Mouse (Mus musculus): ENCODE measurements around the gene Mfsd4a. TPM values are rescaled to one million over a fixed set of nuclear protein-coding genes. Genes with fewer than 3 reads are reported as not detected.
A peak's percentile ranks its signal among the peaks of the same experiment; 100 is the strongest.

The Mfsd4a gene
- total and polyA plus RNA-seq, 2 experiments = 0.09 to 0.12 TPM

GRCm38 (mm10) chr1:132054387-132054786, 13.5 kb downstream of the Mfsd4a start:
- Histone ChIP-seq H3K4me1 (ENCODE audit: control insufficient read depth, insufficient read depth, low read length) (no peaks in the 10 kb centered on the region), H3K27ac (replicated peaks; ENCODE audit: insufficient read depth, low read depth, low read length) (no peak overlapping the region), H3K4me3 (ENCODE audit: insufficient read depth, low read depth, low read length) (no peak overlapping the region), H3K27me3 (ENCODE audit: control insufficient read depth, insufficient read depth, low read length) (no peaks in the 10 kb centered on the region), H3K79me2 (ENCODE audit: control insufficient read depth, insufficient read depth, low read length) (no peaks in the 10 kb centered on the region), H3K9ac (ENCODE audit: low read depth, low read length) (no peak overlapping the region), H3K36me3 (ENCODE audit: control insufficient read depth, insufficient read depth, low read length) (no peaks in the 10 kb centered on the region)
- 74% methylated on average over 3 of the region's 3 CpGs for WGBS
- no peak for TF ChIP-seq CTCF (IDR thresholded peaks at IDR 0.05; ENCODE audit: low read depth, low read length)
- no peak for TF ChIP-seq POLR2A (IDR thresholded peaks at IDR 0.05; ENCODE audit: extremely low read depth, insufficient read depth, low read length)
- DNase-seq (ENCODE audit: extremely low read depth, low read depth, low spot score) = no peak

GRCm38 (mm10) chr1:132051746-132052145, 16.1 kb downstream of the Mfsd4a start:
- Histone ChIP-seq H3K4me1 (ENCODE audit: control insufficient read depth, insufficient read depth, low read length) (no peaks in the 10 kb centered on the region), H3K79me2 (ENCODE audit: control insufficient read depth, insufficient read depth, low read length) (no peaks in the 10 kb centered on the region), H3K9ac (ENCODE audit: low read depth, low read length) (no peak overlapping the region), H3K27me3 (ENCODE audit: control insufficient read depth, insufficient read depth, low read length) (no peaks in the 10 kb centered on the region), H3K27ac (replicated peaks; ENCODE audit: insufficient read depth, low read depth, low read length) (no peak overlapping the region), H3K4me3 (ENCODE audit: insufficient read depth, low read depth, low read length) (no peak overlapping the region), H3K36me3 (ENCODE audit: control insufficient read depth, insufficient read depth, low read length) (no peaks in the 10 kb centered on the region)
- TF ChIP-seq POLR2A (IDR thresholded peaks at IDR 0.05; ENCODE audit: extremely low read depth, insufficient read depth, low read length) = no peak
- no peak for TF ChIP-seq CTCF (IDR thresholded peaks at IDR 0.05; ENCODE audit: low read depth, low read length)
- DNase-seq (ENCODE audit: extremely low read depth, low read depth, low spot score) = no peak
- WGBS = 63% methylated on average over 3 of the region's 3 CpGs

- no peaks in the 10 kb centered on the region for H3K27me3 ChIP-seq (ENCODE audit: control insufficient read depth, insufficient read depth, low read length)
- no peak overlapping the region for H3K9ac ChIP-seq (ENCODE audit: low read depth, low read length)
- H3K4me1 ChIP-seq (ENCODE audit: control insufficient read depth, insufficient read depth, low read length) = no peaks in the 10 kb centered on the region
- TF ChIP-seq CTCF (IDR thresholded peaks at IDR 0.05; ENCODE audit: low read depth, low read length) (peak; percentile 93), POLR2A (IDR thresholded peaks at IDR 0.05; ENCODE audit: extremely low read depth, insufficient read depth, low read length) (no peak)
- H3K36me3 ChIP-seq (ENCODE audit: control insufficient read depth, insufficient read depth, low read length) = no peaks in the 10 kb centered on the region
- no peak overlapping the region for H3K4me3 ChIP-seq (ENCODE audit: insufficient read depth, low read depth, low read length)
- 20% methylated on average over 15 of the region's 15 CpGs for WGBS
- H3K79me2 ChIP-seq (ENCODE audit: control insufficient read depth, insufficient read depth, low read length) = no peaks in the 10 kb centered on the region
- no peak overlapping the region for H3K27ac ChIP-seq (replicated peaks; ENCODE audit: insufficient read depth, low read depth, low read length)
- peak; percentile 15 for DNase-seq (ENCODE audit: extremely low read depth, low read depth, low spot score)
Observed at GRCm38 (mm10) chr1:132046143-132046735, 21.6 kb downstream of the Mfsd4a start.

DNA sequence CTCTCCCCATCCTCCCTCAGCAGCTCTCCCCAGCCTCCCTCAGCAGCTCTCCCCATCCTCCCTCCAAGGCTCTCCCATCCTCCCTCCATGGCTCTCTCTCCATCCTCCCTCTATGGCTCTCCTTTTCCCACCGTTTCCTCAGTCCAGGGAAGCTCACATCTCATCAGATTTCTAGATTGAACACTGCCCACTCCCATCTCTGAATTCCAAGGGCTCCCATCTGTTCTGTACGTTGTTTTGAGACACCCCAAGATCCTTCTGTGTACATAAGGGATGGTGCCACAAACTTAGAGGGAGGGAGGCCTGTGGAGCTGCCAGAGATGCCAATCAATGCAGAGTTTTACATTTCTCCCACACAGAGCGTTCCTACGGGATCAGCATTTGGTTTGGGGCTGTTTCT, 24.1 kb downstream of the Mfsd4a start:
- TF ChIP-seq CTCF (IDR thresholded peaks at IDR 0.05; ENCODE audit: low read depth, low read length) (no peak), POLR2A (IDR thresholded peaks at IDR 0.05; ENCODE audit: extremely low read depth, insufficient read depth, low read length) (no peak)
- WGBS = 84% methylated on average over 4 of the region's 4 CpGs

GRCm38 (mm10) chr1:132040201-132040621, 27.7 kb downstream of the Mfsd4a start:
- Histone ChIP-seq H3K4me3 (ENCODE audit: insufficient read depth, low read depth, low read length) (no peak overlapping the region), H3K79me2 (ENCODE audit: control insufficient read depth, insufficient read depth, low read length) (no peaks in the 10 kb centered on the region), H3K4me1 (ENCODE audit: control insufficient read depth, insufficient read depth, low read length) (no peaks in the 10 kb centered on the region), H3K36me3 (ENCODE audit: control insufficient read depth, insufficient read depth, low read length) (no peaks in the 10 kb centered on the region), H3K27ac (replicated peaks; ENCODE audit: insufficient read depth, low read depth, low read length) (0 out of 2 replicates have a peak overlapping the region, but pooled peaks have one; percentile 24), H3K27me3 (ENCODE audit: control insufficient read depth, insufficient read depth, low read length) (no peaks in the 10 kb centered on the region), H3K9ac (ENCODE audit: low read depth, low read length) (no peak overlapping the region)
- no peak for DNase-seq (ENCODE audit: extremely low read depth, low read depth, low spot score)
- TF ChIP-seq POLR2A (IDR thresholded peaks at IDR 0.05; ENCODE audit: extremely low read depth, insufficient read depth, low read length) = no peak
- no peak for TF ChIP-seq CTCF (IDR thresholded peaks at IDR 0.05; ENCODE audit: low read depth, low read length)
- 75% methylated on average over 9 of the region's 9 CpGs for WGBS

More for the DNA sequence above, 24.1 kb downstream of the Mfsd4a start:
- Histone ChIP-seq H3K4me3 (ENCODE audit: insufficient read depth, low read depth, low read length) (no peak overlapping the region), H3K79me2 (ENCODE audit: control insufficient read depth, insufficient read depth, low read length) (no peaks in the 10 kb centered on the region), H3K27ac (replicated peaks; ENCODE audit: insufficient read depth, low read depth, low read length) (no peak overlapping the region), H3K36me3 (ENCODE audit: control insufficient read depth, insufficient read depth, low read length) (no peaks in the 10 kb centered on the region), H3K4me1 (ENCODE audit: control insufficient read depth, insufficient read depth, low read length) (no peaks in the 10 kb centered on the region), H3K27me3 (ENCODE audit: control insufficient read depth, insufficient read depth, low read length) (no peaks in the 10 kb centered on the region), H3K9ac (ENCODE audit: low read depth, low read length) (no peak overlapping the region)
- DNase-seq (ENCODE audit: extremely low read depth, low read depth, low spot score) = no peak

GRCm38 (mm10) chr1:132038753-132039152, 29.1 kb downstream of the Mfsd4a start:
- H3K36me3 ChIP-seq (ENCODE audit: control insufficient read depth, insufficient read depth, low read length) = peaks cover 3% of the 10 kb centered on the region; the same call in 1 of the 2 replicates
- H3K4me3 ChIP-seq (ENCODE audit: insufficient read depth, low read depth, low read length) = no peak overlapping the region
- WGBS = 86% methylated on average over 5 of the region's 5 CpGs
- no peak overlapping the region for H3K27ac ChIP-seq (replicated peaks; ENCODE audit: insufficient read depth, low read depth, low read length)
- no peak overlapping the region for H3K9ac ChIP-seq (ENCODE audit: low read depth, low read length)
- TF ChIP-seq POLR2A (IDR thresholded peaks at IDR 0.05; ENCODE audit: extremely low read depth, insufficient read depth, low read length) = no peak
- no peak for TF ChIP-seq CTCF (IDR thresholded peaks at IDR 0.05; ENCODE audit: low read depth, low read length)
- DNase-seq (ENCODE audit: extremely low read depth, low read depth, low spot score) = no peak
- H3K79me2 ChIP-seq (ENCODE audit: control insufficient read depth, insufficient read depth, low read length) = no peaks in the 10 kb centered on the region
- H3K27me3 ChIP-seq (ENCODE audit: control insufficient read depth, insufficient read depth, low read length) = no peaks in the 10 kb centered on the region
- no peaks in the 10 kb centered on the region for H3K4me1 ChIP-seq (ENCODE audit: control insufficient read depth, insufficient read depth, low read length)
